Mouse (Mus musculus) intestine, embryonic 16.5 days (tissue): ENCODE measurements at regions not wholly inside any gene's neighbourhood (a gene's known extent, or its start where the extent isn't known, plus 50 kb on each side); places are given as distances from the start of the nearest gene placed in this dataset.
A peak's percentile ranks its signal among the peaks of the same experiment; 100 is the strongest.

Experiments used
- ATAC-seq: fragments of 200-750 bp; cut with Nextera tagmentation; 2 replicates; pipeline ENCODE4 v1.8.0; 2017; ENCODE audit warnings: moderate TSS enrichment, moderate library complexity
- H3K27ac ChIP-seq: fragments of 300-500 bp; sonication (generic); 2 replicates; pipeline ENCODE4 v1.5.1; 2014; ENCODE audit warnings: mild to moderate bottlenecking, low read length
- H3K27me3 ChIP-seq: fragments of 300-500 bp; sonication (generic); replicated peaks from 2 replicates; pipeline ENCODE4 v1.6.1; 2014; ENCODE audit warnings: low read length, control low read depth, mixed read lengths; ENCODE audit not compliant: control insufficient read depth, insufficient read depth
- H3K36me3 ChIP-seq: fragments of 300-500 bp; sonication (generic); 2 replicates; pipeline ENCODE4 v1.6.1; 2014; ENCODE audit warnings: low read length, control low read depth; ENCODE audit not compliant: control insufficient read depth, insufficient read depth
- H3K4me1 ChIP-seq: fragments of 300-500 bp; sonication (generic); 2 replicates; pipeline ENCODE4 v1.6.1; 2014; ENCODE audit warnings: low read length, control low read depth, mixed read lengths; ENCODE audit not compliant: control insufficient read depth, insufficient read depth
- H3K4me2 ChIP-seq: fragments of 300-500 bp; sonication (generic); 2 replicates; pipeline ENCODE4 v1.6.1; 2014; ENCODE audit warnings: low read depth, low read length, control low read depth
- H3K4me3 ChIP-seq: fragments of 300-500 bp; sonication (generic); 2 replicates; pipeline ENCODE4 v1.5.1; 2014; ENCODE audit warnings: mild to moderate bottlenecking, low read length
- H3K9ac ChIP-seq: fragments of 300-500 bp; sonication (generic); 2 replicates; pipeline ENCODE4 v1.6.1; 2014; ENCODE audit warnings: low read depth, low read length
- H3K9me3 ChIP-seq: fragments of 300-500 bp; sonication (generic); 2 replicates; pipeline ENCODE4 v1.6.1; 2016; ENCODE audit warnings: low read length, control low read depth; ENCODE audit not compliant: control insufficient read depth
- WGBS: fragments of 180-500 bp; shearing (Covaris S2); extraction: QIAGEN DNeasy Blood & Tissue Kit; methylation state at CpG from one replicate; pipeline ENCODE4 v1.1.7; 2014; 5-methylcytosine and 5-hydroxymethylcytosine counted together

- WGBS, result 23% methylated on average over 3 of the region's 3 CpGs
- Histone ChIP-seq H3K4me1 (no peaks in the 10 kb centered on the region), H3K36me3 (no peaks in the 10 kb centered on the region), H3K27ac (no peak overlapping the region), H3K4me2 (no peak overlapping the region), H3K27me3 (no peaks in the 10 kb centered on the region), H3K4me3 (no peak overlapping the region), H3K9me3 (no peaks in the 10 kb centered on the region), H3K9ac (no peak overlapping the region)
- ATAC-seq, result peak; percentile 77
Observed at GRCm38 (mm10) chr9:9290767-9291166, 51.9 kb upstream of the Arhgap42 start.

GRCm38 (mm10) chr9:9289570-9289969, 50.7 kb upstream of the Arhgap42 start:
- Histone ChIP-seq H3K36me3 (no peaks in the 10 kb centered on the region), H3K4me2 (no peak overlapping the region), H3K4me1 (no peaks in the 10 kb centered on the region), H3K9me3 (no peaks in the 10 kb centered on the region), H3K27me3 (no peaks in the 10 kb centered on the region), H3K4me3 (no peak overlapping the region), H3K27ac (no peak overlapping the region), H3K9ac (no peak overlapping the region)
- WGBS, result 70% methylated on average over 6 of the region's 6 CpGs
- ATAC-seq, result no peak
